Mouse (Mus musculus) embryonic facial prominence, embryonic 12.5 days (tissue): ENCODE results near the gene Olfr553. TPM values are rescaled to one million over a fixed set of nuclear protein-coding genes. Genes with fewer than 3 reads are reported as not detected.
"Not testable (repeated sequence)": the region's sequence is repeated elsewhere in the genome, so short reads cannot be mapped to it uniquely, and the experiment has no call there.

Experiments used
- ATAC-seq: fragments of 200-750 bp; cut with Nextera tagmentation; 2 replicates; pipeline ENCODE4 v1.8.0; 2017; ENCODE audit not compliant: insufficient number of reproducible peaks, insufficient read depth, low FRiP score, low TSS enrichment
- H3K27ac ChIP-seq: fragments of 300-500 bp; sonication (generic); 2 replicates; pipeline ENCODE4 v1.5.1; 2016; ENCODE audit warnings: mild to moderate bottlenecking
- H3K27me3 ChIP-seq: fragments of 300-500 bp; sonication (generic); 2 replicates; pipeline ENCODE4 v1.6.1; 2016; ENCODE audit warnings: mild to moderate bottlenecking, moderate library complexity
- H3K36me3 ChIP-seq: fragments of 300-500 bp; sonication (generic); 2 replicates; pipeline ENCODE4 v1.6.1; 2016; ENCODE audit warnings: mild to moderate bottlenecking
- H3K4me1 ChIP-seq: fragments of 300-500 bp; sonication (generic); 2 replicates; pipeline ENCODE4 v1.6.1; 2016
- H3K4me2 ChIP-seq: fragments of 300-500 bp; sonication (generic); replicated peaks from 2 replicates; pipeline ENCODE4 v1.6.1; 2016; ENCODE audit warnings: mild to moderate bottlenecking, moderate library complexity
- H3K4me3 ChIP-seq: fragments of 300-500 bp; sonication (generic); 2 replicates; pipeline ENCODE4 v1.5.1; 2016; ENCODE audit warnings: mild to moderate bottlenecking
- H3K9ac ChIP-seq: fragments of 300-500 bp; sonication (generic); 2 replicates; pipeline ENCODE4 v1.6.1; 2016; ENCODE audit warnings: mild to moderate bottlenecking, moderate library complexity
- H3K9me3 ChIP-seq: fragments of 300-500 bp; sonication (generic); 2 replicates; pipeline ENCODE4 v1.6.1; 2016; ENCODE audit warnings: mild to moderate bottlenecking, moderate library complexity
- WGBS: fragments of 180-500 bp; shearing (Covaris S2); methylation state at CpG from one replicate; pipeline ENCODE4 v1.1.7; 2016; 5-methylcytosine and 5-hydroxymethylcytosine counted together
- polyA plus RNA-seq: library from polyadenylated mRNA; unstranded; fragments of >200 nt; fragmentation: Nextera tagmentation; extraction: Ambion mirVana; gene quantifications from 2 replicates; pipeline ENCODE4 v1.2.1, GENCODE M21; 2016

Gene Olfr553
- not detected in 2 replicates for polyA plus RNA-seq

DNA sequence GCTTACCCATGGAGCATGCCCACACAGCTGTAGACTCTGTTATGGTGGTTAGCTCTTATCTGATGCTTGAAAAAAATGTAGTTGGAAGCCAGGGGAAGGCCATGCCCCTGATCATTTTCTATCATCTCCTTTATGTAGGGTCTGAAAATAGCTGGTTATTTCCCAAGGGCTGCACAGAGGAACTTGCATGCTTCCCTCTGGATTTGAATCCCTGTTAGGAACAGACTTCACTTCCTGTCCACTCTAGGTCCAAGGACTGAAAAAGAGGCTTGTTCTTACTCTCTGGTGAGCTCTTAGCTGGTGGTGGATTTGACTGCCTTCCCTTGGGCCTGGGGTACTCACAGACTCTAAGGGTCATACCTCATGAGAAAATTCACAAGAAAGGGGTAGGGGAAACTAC, at the start of gene Olfr553:
Gene Olfr553 (minus strand): TSS at position 101 of the 400 bp plus-strand sequence.
- H3K4me1 ChIP-seq = no peaks in the 10 kb centered on the region
- ATAC-seq = no peak
- no peak within 1 kb of the TSS for H3K27ac ChIP-seq
- no peak within 1 kb of the TSS for H3K4me3 ChIP-seq
- no peak within 1 kb of the TSS for H3K4me2 ChIP-seq
- no peaks in the 10 kb centered on the region for H3K27me3 ChIP-seq
- no peaks in the 10 kb centered on the region for H3K9me3 ChIP-seq
- no peak within 1 kb of the TSS for H3K9ac ChIP-seq
- H3K36me3 ChIP-seq = no peaks in the 10 kb centered on the region

DNA sequence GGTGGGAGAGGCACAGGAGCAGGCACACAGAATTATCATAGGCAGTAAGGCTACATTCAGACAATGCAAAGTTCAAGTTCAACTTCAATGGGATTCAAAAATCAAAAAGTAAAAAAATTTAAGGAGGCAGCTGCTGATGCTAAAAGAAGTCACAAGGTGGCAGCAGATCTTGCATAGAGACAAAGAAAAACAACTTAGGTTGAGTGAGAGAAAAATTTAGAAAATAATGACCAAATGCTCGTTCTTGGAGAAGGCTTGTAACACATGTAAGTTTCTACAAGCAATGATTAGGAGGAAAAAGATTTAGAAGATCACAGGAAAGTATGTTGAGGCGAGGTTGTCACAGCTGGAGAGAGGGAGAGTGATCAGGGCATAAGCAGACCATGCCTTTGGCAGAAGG, 47.4 kb upstream of the Olfr553 start:
- 39% methylated on average over 2 of the region's 2 CpGs for WGBS
- no peak for ATAC-seq
- H3K4me3 ChIP-seq = no peak overlapping the region

DNA sequence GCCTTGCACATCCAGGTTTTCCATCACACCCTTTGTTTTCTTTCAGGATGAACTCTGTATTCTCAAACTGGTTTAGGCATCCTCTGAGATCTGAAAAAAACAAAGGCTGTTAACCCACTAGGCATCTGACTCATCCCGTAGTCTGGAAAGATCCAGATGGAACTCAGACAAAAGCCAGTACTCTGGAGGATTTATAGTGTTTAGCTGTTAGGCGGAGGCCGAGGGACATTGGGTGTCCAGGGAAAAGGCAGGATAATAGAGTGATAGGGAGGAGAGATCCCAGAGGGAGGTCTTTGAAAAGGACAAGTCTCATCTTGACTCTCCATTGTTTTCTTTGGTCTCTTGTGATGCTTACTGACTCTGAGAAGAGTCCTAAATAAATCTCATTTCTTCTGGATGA, 46.6 kb upstream of the Olfr553 start, which contains the start of gene Olfr556:
Gene Olfr556 (plus strand): TSS at position 301 of the 400 bp plus-strand sequence.
- Histone ChIP-seq H3K27me3 (no peaks in the 10 kb centered on the region), H3K36me3 (no peaks in the 10 kb centered on the region), H3K9me3 (no peaks in the 10 kb centered on the region), H3K9ac (no peak within 1 kb of the TSS), H3K4me1 (no peaks in the 10 kb centered on the region), H3K27ac (no peak within 1 kb of the TSS), H3K4me2 (no peak within 1 kb of the TSS), H3K4me3 (no peak within 1 kb of the TSS)
- no peak for ATAC-seq
- 57% methylated on average over 3 of the region's 3 CpGs for WGBS

More for the DNA sequence above, 47.4 kb upstream of the Olfr553 start:
- H3K9me3 ChIP-seq = no peaks in the 10 kb centered on the region
- H3K4me2 ChIP-seq = no peak overlapping the region
- no peaks in the 10 kb centered on the region for H3K27me3 ChIP-seq
- H3K4me1 ChIP-seq = no peaks in the 10 kb centered on the region
- no peaks in the 10 kb centered on the region for H3K36me3 ChIP-seq
- no peak overlapping the region for H3K27ac ChIP-seq
- H3K9ac ChIP-seq = no peak overlapping the region

DNA sequence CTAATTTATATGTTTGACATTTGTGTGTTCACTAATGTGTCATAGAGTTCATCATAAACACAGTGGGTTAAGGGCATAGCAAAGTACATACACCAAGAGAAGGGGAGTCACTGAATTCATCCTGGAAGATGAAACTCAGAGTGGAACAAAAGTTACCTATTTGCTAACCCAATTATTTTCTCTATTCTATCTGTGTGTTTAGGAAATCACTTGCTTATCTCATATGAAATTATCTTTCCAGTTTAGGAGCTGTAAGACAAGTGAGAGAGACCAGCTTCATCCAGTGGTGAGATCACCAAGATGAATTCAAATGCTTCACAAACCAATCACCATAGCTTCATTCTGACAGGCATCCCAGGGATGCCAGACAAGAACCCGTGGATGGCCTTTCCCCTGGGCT, 40.5 kb upstream of the Olfr553 start, which contains the start of gene Olfr555:
Gene Olfr555 (plus strand): TSS at position 301 of the 400 bp plus-strand sequence.
- H3K36me3 ChIP-seq = no peaks in the 10 kb centered on the region
- WGBS = 71% methylated on average over 1 of the region's 1 CpGs
- ATAC-seq = no peak

DNA sequence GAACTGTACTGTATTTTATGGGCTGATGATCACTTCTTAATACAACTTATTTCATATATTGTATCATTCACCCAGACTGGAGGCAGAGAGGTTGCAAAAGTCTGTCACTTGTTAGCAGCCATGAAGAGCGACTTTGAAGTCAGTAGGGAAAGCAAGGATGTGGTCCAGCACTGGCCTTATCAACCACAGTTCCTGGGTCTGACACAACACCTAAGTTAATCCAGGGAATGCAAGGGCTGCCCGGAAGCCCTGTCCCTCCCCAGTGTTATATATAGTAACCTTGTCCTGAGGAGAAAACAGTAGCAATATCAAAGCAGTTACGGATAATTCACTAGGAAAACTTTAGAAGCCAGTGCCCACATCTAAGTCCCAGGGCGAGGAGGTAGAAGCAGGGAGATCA, 26.9 kb upstream of the Olfr553 start:
- not testable (repeated sequence) for H3K9me3 ChIP-seq, ATAC-seq, H3K36me3 ChIP-seq, H3K4me3 ChIP-seq, H3K9ac ChIP-seq, H3K4me1 ChIP-seq, H3K27ac ChIP-seq, H3K27me3 ChIP-seq, H3K4me2 ChIP-seq
- 85% methylated on average over 4 of the region's 4 CpGs for WGBS

More for the DNA sequence above, 40.5 kb upstream of the Olfr553 start, which contains the start of gene Olfr555:
- no peaks in the 10 kb centered on the region for H3K9me3 ChIP-seq
- H3K9ac ChIP-seq = no peak within 1 kb of the TSS
- no peak within 1 kb of the TSS for H3K4me3 ChIP-seq
- H3K4me1 ChIP-seq = no peaks in the 10 kb centered on the region
- H3K4me2 ChIP-seq = no peak within 1 kb of the TSS
- H3K27ac ChIP-seq = no peak within 1 kb of the TSS
- H3K27me3 ChIP-seq = no peaks in the 10 kb centered on the region

DNA sequence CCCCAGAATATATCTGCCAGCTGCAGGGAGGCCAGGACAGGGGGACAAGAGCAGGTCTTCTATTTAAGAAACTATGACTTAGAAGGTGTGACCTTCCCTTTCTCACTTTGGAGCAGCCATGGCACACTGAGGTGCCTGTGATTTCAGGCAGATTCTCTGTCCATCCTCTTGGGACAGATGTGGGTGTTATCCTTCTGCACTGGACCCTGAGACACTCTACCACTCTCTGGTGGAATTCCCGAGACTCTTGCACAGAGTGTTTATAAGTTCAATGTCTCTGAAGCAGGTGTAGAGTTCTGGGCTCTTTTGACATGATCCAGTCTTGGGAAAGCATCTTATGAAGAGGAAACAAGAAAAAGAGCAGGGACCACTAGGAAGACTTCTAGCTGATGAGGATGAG, 20.1 kb upstream of the Olfr553 start, which contains the start of gene Olfr554:
Gene Olfr554 (plus strand): TSS at position 301 of the 400 bp plus-strand sequence.
- Histone ChIP-seq H3K4me3 (no peak within 1 kb of the TSS), H3K27me3 (no peaks in the 10 kb centered on the region), H3K27ac (no peak within 1 kb of the TSS), H3K9ac (no peak within 1 kb of the TSS), H3K4me2 (no peak within 1 kb of the TSS), H3K4me1 (no peaks in the 10 kb centered on the region), H3K36me3 (no peaks in the 10 kb centered on the region), H3K9me3 (no peaks in the 10 kb centered on the region)
- WGBS = 74% methylated on average over 1 of the region's 1 CpGs
- ATAC-seq = no peak

DNA sequence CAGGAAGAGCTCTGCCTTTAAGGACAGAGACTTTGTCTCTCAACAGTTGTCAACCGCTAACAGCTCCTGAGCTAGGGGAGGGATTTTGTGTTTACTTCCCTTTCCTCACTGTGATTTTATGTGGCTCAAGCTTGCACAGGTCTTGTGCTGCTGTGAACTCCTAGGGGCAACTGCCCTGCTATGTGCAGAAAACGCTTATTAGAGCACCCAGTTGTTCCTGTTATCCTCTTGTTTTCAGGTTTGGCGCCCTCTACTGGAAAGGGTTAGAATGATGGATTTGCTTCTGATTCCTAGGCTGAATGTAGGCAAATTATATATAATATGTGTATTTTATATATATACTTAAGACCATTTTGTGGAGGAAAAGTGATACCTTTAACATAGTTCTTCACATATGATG, 18.6 kb upstream of the Olfr553 start:
- H3K4me3 ChIP-seq = no peak overlapping the region
- no peak overlapping the region for H3K4me2 ChIP-seq
- no peak for ATAC-seq
- H3K9ac ChIP-seq = no peak overlapping the region
- H3K4me1 ChIP-seq = no peaks in the 10 kb centered on the region
- 34% methylated on average over 3 of the region's 3 CpGs for WGBS
- H3K9me3 ChIP-seq = no peaks in the 10 kb centered on the region
- H3K36me3 ChIP-seq = no peaks in the 10 kb centered on the region
- H3K27ac ChIP-seq = no peak overlapping the region
- no peaks in the 10 kb centered on the region for H3K27me3 ChIP-seq

DNA sequence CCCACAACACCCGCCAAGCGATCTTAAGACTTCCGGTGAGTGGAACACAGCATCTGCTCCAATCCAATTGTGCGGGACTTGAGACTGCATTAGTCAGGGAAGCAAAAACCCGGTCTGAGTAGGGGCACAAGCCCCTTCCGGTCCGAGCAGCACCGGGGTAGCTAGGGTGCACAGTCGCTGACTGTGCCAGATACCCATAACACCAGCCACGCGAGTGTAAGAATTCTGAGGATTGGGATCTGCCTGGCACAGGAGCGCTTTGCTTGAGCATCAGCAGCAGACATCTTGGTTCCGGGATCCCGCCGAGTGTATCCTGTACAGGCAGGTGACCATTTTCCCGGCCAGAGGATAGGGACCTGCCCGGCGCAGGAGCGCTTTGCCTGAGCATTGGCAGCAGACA, 2.4 kb upstream of the Olfr553 start:
- not testable (repeated sequence) for H3K27me3 ChIP-seq, H3K36me3 ChIP-seq, H3K4me2 ChIP-seq, H3K4me1 ChIP-seq, H3K9me3 ChIP-seq, H3K4me3 ChIP-seq, ATAC-seq, H3K9ac ChIP-seq, H3K27ac ChIP-seq
- 87% methylated on average over 19 of the region's 19 CpGs for WGBS

DNA sequence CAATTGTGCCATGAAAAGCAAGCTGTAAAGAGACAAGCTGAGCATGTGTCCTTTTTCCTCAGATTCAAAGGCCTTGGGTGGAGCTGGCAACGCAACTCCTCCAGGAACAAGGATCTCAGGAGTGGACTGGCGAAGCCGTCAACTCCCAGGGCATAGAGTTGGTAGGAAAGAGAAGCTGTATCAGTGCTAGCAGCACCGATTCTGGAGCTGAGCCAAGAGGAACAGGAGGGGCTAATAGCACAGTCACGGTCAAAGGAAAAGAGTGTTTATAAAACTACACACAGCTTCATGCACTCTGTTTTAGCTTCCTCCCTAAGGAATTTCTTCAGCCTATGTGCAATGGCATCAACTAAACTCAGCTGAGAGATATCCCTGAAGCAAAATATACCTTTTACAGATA, 1.6 kb upstream of the Olfr553 start:
- no peak overlapping the region for H3K9ac ChIP-seq
- no peaks in the 10 kb centered on the region for H3K27me3 ChIP-seq
- no peaks in the 10 kb centered on the region for H3K36me3 ChIP-seq
- WGBS = 62% methylated on average over 5 of the region's 5 CpGs
- H3K4me1 ChIP-seq = no peaks in the 10 kb centered on the region
- no peaks in the 10 kb centered on the region for H3K9me3 ChIP-seq
- H3K4me2 ChIP-seq = no peak overlapping the region
- no peak overlapping the region for H3K27ac ChIP-seq
- no peak for ATAC-seq
- no peak overlapping the region for H3K4me3 ChIP-seq

DNA sequence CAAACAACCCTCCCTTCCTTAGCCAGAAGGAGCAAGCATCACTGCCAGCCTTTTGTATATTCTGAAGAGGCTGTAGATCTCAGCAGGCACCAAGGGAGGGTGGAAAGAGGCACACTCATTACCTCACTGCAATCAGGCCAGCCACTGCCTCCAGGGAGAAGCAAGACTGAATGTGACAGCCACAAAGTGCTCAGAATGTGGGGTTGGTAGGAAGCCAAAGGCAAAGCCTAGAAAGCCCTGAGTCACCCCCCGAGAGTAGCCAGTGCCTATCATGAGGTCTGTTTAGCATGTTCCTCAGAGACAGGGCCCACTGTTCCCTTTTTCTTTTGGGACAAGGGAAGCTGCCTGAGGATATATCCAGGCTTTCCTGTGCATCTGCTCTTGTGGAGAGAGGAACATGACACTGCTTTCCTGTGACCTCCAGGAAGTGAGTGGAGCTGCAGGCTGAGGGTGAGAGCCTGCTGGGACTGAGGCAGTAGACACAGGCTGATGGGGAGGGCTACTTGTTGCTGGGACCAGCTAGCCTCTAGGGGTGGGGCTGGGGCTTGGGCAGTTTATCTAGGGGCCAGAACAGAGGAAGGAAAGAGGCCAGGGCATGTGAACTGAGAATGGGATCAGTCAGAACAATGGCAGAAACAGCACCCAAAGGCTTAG, 20.5 kb downstream of the Olfr553 start, which contains the start of gene Olfr552:
Gene Olfr552 (plus strand): TSS at position 393 of the 654 bp plus-strand sequence.
- H3K4me3 ChIP-seq = no peak within 1 kb of the TSS
- ATAC-seq = no peak
- WGBS = 80% methylated on average over 1 of the region's 1 CpGs
- H3K27ac ChIP-seq = no peak within 1 kb of the TSS
- no peak within 1 kb of the TSS for H3K9ac ChIP-seq
- H3K36me3 ChIP-seq = no peaks in the 10 kb centered on the region
- H3K27me3 ChIP-seq = no peaks in the 10 kb centered on the region
- H3K9me3 ChIP-seq = no peaks in the 10 kb centered on the region
- H3K4me1 ChIP-seq = no peaks in the 10 kb centered on the region
- H3K4me2 ChIP-seq = no peak within 1 kb of the TSS

DNA sequence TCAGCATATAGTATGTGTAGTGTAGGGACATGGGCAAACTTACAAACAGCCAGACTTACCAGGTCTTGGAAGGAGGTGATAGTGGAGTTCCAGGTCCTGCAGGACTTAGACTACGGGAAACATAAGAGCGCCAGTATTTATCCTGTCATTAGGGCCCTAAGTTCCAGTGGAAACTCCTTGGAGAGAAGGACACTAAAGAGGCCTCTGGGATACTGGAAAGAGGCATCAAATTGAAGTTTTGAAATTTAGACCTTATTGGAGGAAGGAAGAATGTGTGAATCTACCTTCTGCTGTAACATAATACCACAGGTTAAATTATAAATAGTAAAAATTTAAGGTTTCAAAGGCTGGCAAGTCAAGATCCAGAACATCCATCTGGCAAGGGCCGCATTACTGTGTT, 26.2 kb downstream of the Olfr553 start, which contains the start of gene Olfr551:
Gene Olfr551 (minus strand): TSS at position 101 of the 400 bp plus-strand sequence.
- Histone ChIP-seq H3K36me3 (no peaks in the 10 kb centered on the region), H3K4me3 (no peak within 1 kb of the TSS), H3K27ac (no peak within 1 kb of the TSS), H3K27me3 (no peaks in the 10 kb centered on the region), H3K9me3 (no peaks in the 10 kb centered on the region), H3K4me2 (no peak within 1 kb of the TSS), H3K9ac (no peak within 1 kb of the TSS), H3K4me1 (no peaks in the 10 kb centered on the region)
- no peak for ATAC-seq
- 94% methylated on average over 3 of the region's 3 CpGs for WGBS

DNA sequence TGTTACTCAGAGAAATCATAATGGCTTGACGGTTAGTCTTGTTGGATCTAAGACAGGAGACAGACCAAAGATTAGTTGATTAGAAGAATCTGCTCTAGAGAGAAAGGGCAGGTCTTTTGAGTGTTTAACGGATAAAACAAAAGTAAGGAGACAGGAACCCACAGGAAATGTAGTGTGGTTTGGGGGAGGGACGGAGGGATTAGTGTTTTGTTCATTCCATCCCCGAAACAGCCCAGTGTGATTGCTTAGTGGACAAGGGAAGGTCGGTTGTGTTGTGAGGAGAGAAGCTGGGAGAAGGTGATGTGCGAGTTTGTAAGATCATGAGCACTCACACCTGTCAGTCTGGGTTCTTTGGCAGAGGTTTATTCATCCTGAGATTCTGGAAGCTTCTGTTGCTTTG, 42.0 kb downstream of the Olfr553 start:
- H3K4me3 ChIP-seq = no peak overlapping the region
- no peak overlapping the region for H3K9ac ChIP-seq
- H3K4me2 ChIP-seq = no peak overlapping the region
- no peaks in the 10 kb centered on the region for H3K27me3 ChIP-seq
- no peaks in the 10 kb centered on the region for H3K9me3 ChIP-seq
- H3K36me3 ChIP-seq = no peaks in the 10 kb centered on the region
- no peak for ATAC-seq
- H3K27ac ChIP-seq = no peak overlapping the region
- WGBS = 62% methylated on average over 6 of the region's 6 CpGs
- H3K4me1 ChIP-seq = no peaks in the 10 kb centered on the region
